Mouse (Mus musculus): ENCODE data around the gene Cyb5r3. TPM values are rescaled to one million over a fixed set of nuclear protein-coding genes. Genes with fewer than 3 reads are reported as not detected.
A peak's percentile ranks its signal among the peaks of the same experiment; 100 is the strongest.

Gene Cyb5r3
- 76.1 and 90.0 TPM in 2 replicates for polyA plus RNA-seq (2012; rRNA removed)

GRCm38 (mm10) chr15:83172492-83173429 is at the start of gene Cyb5r3:
Cyb5r3 (minus strand) TSS chr15:83172592.
- no peak for TF ChIP-seq POLR2A (IDR thresholded peaks at IDR 0.05; ENCODE audit: low read depth, low read length)
- TF ChIP-seq CTCF (IDR thresholded peaks at IDR 0.05; ENCODE audit: extremely low read depth, insufficient read depth, insufficient read length, insufficient replicate concordance), result no peak
- Histone ChIP-seq H3K4me3 (ENCODE audit: extremely low read depth, insufficient read depth, insufficient read length) (peak within 1 kb of the TSS; percentile 78), H3K27ac (ENCODE audit: insufficient read depth, low read length) (peak within 1 kb of the TSS; percentile 97), H3K36me3 (ENCODE audit: control insufficient read depth, insufficient read depth, low read length) (no peaks in the 10 kb centered on the region), H3K4me1 (ENCODE audit: control insufficient read depth, insufficient read depth, insufficient read length) (peaks cover 13% of the 10 kb centered on the region; the same call in 1 of the 2 replicates), H3K27me3 (ENCODE audit: control insufficient read depth, insufficient read depth, low read length) (no peaks in the 10 kb centered on the region)
- DNase-seq (ENCODE audit: low read depth in 1 of 2, low spot score in 2 of 2), result peak in 1 of 2 experiments; percentile 44
- 33% methylated on average over 28 of the region's 28 CpGs for WGBS

GRCm38 (mm10) chr15:83221721-83222120 is 49.3 kb upstream of the Cyb5r3 start:
- Histone ChIP-seq H3K4me1 (ENCODE audit: control insufficient read depth, insufficient read depth, insufficient read length) (peaks cover 2% of the 10 kb centered on the region; the same call in 1 of the 2 replicates), H3K27ac (ENCODE audit: insufficient read depth, low read length) (no peak overlapping the region), H3K27me3 (ENCODE audit: control insufficient read depth, insufficient read depth, low read length) (no peaks in the 10 kb centered on the region), H3K36me3 (ENCODE audit: control insufficient read depth, insufficient read depth, low read length) (no peaks in the 10 kb centered on the region), H3K4me3 (ENCODE audit: extremely low read depth, insufficient read depth, insufficient read length) (no peak overlapping the region)
- no peak for DNase-seq (ENCODE audit: low read depth in 1 of 2, low spot score in 2 of 2)
- no peak for TF ChIP-seq CTCF (IDR thresholded peaks at IDR 0.05; ENCODE audit: extremely low read depth, insufficient read depth, insufficient read length, insufficient replicate concordance)
- no peak for TF ChIP-seq POLR2A (IDR thresholded peaks at IDR 0.05; ENCODE audit: low read depth, low read length)
- 38% methylated on average over 4 of the region's 4 CpGs for WGBS

GRCm38 (mm10) chr15:83220368-83221013 is 48.1 kb upstream of the Cyb5r3 start:
- Histone ChIP-seq H3K27me3 (ENCODE audit: control insufficient read depth, insufficient read depth, low read length) (no peaks in the 10 kb centered on the region), H3K36me3 (ENCODE audit: control insufficient read depth, insufficient read depth, low read length) (no peaks in the 10 kb centered on the region), H3K4me3 (ENCODE audit: extremely low read depth, insufficient read depth, insufficient read length) (no peak overlapping the region), H3K27ac (ENCODE audit: insufficient read depth, low read length) (no peak overlapping the region), H3K4me1 (ENCODE audit: control insufficient read depth, insufficient read depth, insufficient read length) (peaks cover 2% of the 10 kb centered on the region; the same call in 1 of the 2 replicates)
- no peak for DNase-seq (ENCODE audit: low read depth in 1 of 2, low spot score in 2 of 2)
- TF ChIP-seq CTCF (IDR thresholded peaks at IDR 0.05; ENCODE audit: extremely low read depth, insufficient read depth, insufficient read length, insufficient replicate concordance) (no peak), POLR2A (IDR thresholded peaks at IDR 0.05; ENCODE audit: low read depth, low read length) (no peak)
- 92% methylated on average over 9 of the region's 9 CpGs for WGBS

GRCm38 (mm10) chr15:83215322-83216216 is 43.2 kb upstream of the Cyb5r3 start:
- Histone ChIP-seq H3K36me3 (ENCODE audit: control insufficient read depth, insufficient read depth, low read length) (no peaks in the 10 kb centered on the region), H3K27ac (ENCODE audit: insufficient read depth, low read length) (no peak overlapping the region), H3K4me3 (ENCODE audit: extremely low read depth, insufficient read depth, insufficient read length) (no peak overlapping the region), H3K4me1 (ENCODE audit: control insufficient read depth, insufficient read depth, insufficient read length) (no peaks in the 10 kb centered on the region), H3K27me3 (ENCODE audit: control insufficient read depth, insufficient read depth, low read length) (no peaks in the 10 kb centered on the region)
- no peak for DNase-seq (ENCODE audit: low read depth in 1 of 2, low spot score in 2 of 2)
- TF ChIP-seq CTCF (IDR thresholded peaks at IDR 0.05; ENCODE audit: extremely low read depth, insufficient read depth, insufficient read length, insufficient replicate concordance), result no peak
- TF ChIP-seq POLR2A (IDR thresholded peaks at IDR 0.05; ENCODE audit: low read depth, low read length), result no peak
- 60% methylated on average over 5 of the region's 5 CpGs for WGBS

GRCm38 (mm10) chr15:83210229-83210628 is 37.8 kb upstream of the Cyb5r3 start:
- 18% methylated on average over 11 of the region's 11 CpGs for WGBS

GRCm38 (mm10) chr15:83209719-83210118 is 37.3 kb upstream of the Cyb5r3 start:
- 12% methylated on average over 10 of the region's 10 CpGs for WGBS
- no peak for DNase-seq (ENCODE audit: low read depth in 1 of 2, low spot score in 2 of 2)

More at GRCm38 (mm10) chr15:83210229-83210628, 37.8 kb upstream of the Cyb5r3 start:
- no peaks in the 10 kb centered on the region for H3K27me3 ChIP-seq (ENCODE audit: control insufficient read depth, insufficient read depth, low read length)
- no peak overlapping the region for H3K4me3 ChIP-seq (ENCODE audit: extremely low read depth, insufficient read depth, insufficient read length)
- no peak for TF ChIP-seq CTCF (IDR thresholded peaks at IDR 0.05; ENCODE audit: extremely low read depth, insufficient read depth, insufficient read length, insufficient replicate concordance)
- TF ChIP-seq POLR2A (IDR thresholded peaks at IDR 0.05; ENCODE audit: low read depth, low read length), result no peak
- no peak overlapping the region for H3K27ac ChIP-seq (ENCODE audit: insufficient read depth, low read length)
- no peaks in the 10 kb centered on the region for H3K36me3 ChIP-seq (ENCODE audit: control insufficient read depth, insufficient read depth, low read length)
- peak in 1 of 2 experiments; percentile 31 for DNase-seq (ENCODE audit: low read depth in 1 of 2, low spot score in 2 of 2)
- H3K4me1 ChIP-seq (ENCODE audit: control insufficient read depth, insufficient read depth, insufficient read length), result no peaks in the 10 kb centered on the region

More at GRCm38 (mm10) chr15:83209719-83210118, 37.3 kb upstream of the Cyb5r3 start:
- Histone ChIP-seq H3K4me3 (ENCODE audit: extremely low read depth, insufficient read depth, insufficient read length) (no peak overlapping the region), H3K27ac (ENCODE audit: insufficient read depth, low read length) (no peak overlapping the region), H3K27me3 (ENCODE audit: control insufficient read depth, insufficient read depth, low read length) (no peaks in the 10 kb centered on the region), H3K4me1 (ENCODE audit: control insufficient read depth, insufficient read depth, insufficient read length) (no peaks in the 10 kb centered on the region), H3K36me3 (ENCODE audit: control insufficient read depth, insufficient read depth, low read length) (no peaks in the 10 kb centered on the region)
- TF ChIP-seq POLR2A (IDR thresholded peaks at IDR 0.05; ENCODE audit: low read depth, low read length) (no peak), CTCF (IDR thresholded peaks at IDR 0.05; ENCODE audit: extremely low read depth, insufficient read depth, insufficient read length, insufficient replicate concordance) (no peak)

All from spleen, adult 2 months (tissue).